Mouse (Mus musculus) layer of hippocampus, adult 18-20 months (tissue): ENCODE measurements around the gene Il12a. TPM values are rescaled to one million over a fixed set of nuclear protein-coding genes. Genes with fewer than 3 reads are reported as not detected.

Experiments
- DNase-seq, 2 experiments: peaks; one replicate each; pipeline ENCODE4 v3.0.0; 2022; ENCODE audit warnings: low spot score in 2 of 2
- long read RNA-seq: library from polyadenylated mRNA; stranded (forward); transcript quantifications from one replicate; pipeline ENCODE4 v2.0.0, GENCODE M21; 2021
- total RNA-seq, 2 experiments: library from RNA; stranded (reverse); gene quantifications; 2 replicates each; pipeline ENCODE4 v1.2.3; 2021

Gene Il12a
- 1 to 10 TPM in 1 of 2 experiments, under 1 TPM in 1; 0.76 to 1.0 TPM for total RNA-seq
- long read RNA-seq, partial matches to known transcripts = 0 of 1 reads
- long read RNA-seq, other reads (novel, unspliced or antisense) = 1 of 1 reads

DNA sequence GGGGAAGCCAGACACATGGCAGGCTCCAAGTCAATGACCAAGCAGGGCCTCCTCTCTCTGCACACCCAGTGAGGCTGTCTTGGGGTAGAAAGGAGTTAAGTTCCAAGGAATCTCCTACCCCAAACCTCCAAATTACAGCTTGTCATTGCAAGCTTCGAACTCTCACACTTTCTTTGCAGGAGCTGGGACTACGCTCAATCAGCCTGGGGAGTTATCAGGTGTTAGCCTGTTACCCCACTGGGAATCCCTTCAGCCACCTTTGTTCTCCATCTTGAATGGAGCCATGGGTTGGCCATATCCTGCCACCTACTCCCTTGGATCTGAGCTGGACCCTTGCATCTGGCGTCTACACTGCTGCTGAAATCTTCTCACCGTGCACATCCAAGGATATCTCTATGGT lies at the start of gene Il12a:
Gene Il12a (plus strand): TSS at position 301 of the 400 bp plus-strand sequence.
- DNase-seq = no peak

DNA sequence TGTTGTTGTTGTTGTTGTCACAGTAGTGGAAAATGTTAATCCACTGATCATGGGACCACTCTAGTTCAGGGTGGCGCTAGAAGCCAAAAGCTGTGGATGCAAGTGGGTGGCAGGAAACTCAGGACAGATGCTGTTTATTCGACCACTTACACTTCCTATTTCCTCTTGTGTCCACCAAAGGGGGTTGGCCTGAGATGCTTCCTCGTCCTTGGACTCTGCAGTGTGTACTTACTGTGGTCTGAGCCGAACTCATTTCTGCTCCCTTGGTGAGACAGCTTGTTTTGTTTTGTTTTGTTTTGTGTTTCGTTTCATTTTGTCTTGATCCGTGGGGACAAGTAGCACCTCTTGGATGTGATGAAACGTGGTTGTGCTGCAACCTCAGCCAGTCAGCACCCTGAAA lies 47.5 kb upstream of the Il12a start:
- DNase-seq = no peak

DNA sequence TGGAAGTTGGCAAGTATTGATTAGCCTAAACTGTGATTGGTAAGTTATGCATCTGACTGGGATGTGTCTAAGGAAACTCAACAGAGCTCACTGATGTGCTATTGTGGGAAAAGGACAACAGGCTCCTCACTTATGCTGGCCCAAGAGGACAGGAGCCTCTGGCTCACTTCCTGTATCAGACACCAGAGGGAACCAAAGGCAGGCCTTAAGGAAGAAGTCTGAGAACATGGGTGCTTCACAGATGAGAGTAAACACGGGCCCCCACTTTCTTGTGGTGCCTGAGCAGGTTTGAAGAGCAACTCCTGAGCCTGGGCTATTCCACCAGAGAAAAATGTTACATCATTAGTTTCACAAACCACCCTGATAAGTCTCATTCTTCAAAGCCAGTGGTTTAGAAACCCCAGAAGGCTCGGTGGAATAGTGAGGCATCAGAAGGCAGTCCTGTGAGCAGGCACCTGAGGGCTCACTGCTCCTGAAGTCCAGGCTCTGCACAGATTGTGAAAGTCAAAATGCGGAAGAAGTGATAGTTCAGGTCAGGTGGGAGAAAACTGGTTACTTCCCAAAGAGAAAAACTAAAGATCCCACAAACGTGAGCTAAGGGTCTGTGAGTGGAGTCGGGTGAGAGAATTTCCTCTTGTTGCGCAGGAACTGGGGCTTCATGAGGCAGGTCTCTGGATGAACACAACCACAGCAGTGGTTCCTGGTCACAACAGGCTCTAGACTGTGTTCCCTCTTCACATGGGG lies 43.9 kb upstream of the Il12a start:
- no peak for DNase-seq

DNA sequence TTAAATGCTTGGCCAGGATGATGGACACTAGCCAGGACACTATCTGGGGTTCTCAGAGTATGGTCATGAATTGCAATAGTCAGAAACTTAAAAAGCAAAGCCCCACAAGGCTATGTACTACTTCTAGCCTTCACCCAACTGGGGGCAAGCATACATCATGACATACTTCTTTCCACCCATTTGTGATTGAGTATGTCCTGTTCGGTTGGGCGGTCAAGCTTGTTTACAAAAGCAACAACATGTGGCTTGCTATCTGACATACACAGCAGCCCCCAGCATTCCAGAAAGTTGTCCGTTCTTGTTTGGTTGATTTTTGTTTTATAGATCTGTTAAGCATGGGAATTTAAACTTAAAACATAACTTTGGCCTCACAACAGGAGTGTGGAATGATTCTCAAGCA lies 43.2 kb upstream of the Il12a start:
- DNase-seq = no peak

DNA sequence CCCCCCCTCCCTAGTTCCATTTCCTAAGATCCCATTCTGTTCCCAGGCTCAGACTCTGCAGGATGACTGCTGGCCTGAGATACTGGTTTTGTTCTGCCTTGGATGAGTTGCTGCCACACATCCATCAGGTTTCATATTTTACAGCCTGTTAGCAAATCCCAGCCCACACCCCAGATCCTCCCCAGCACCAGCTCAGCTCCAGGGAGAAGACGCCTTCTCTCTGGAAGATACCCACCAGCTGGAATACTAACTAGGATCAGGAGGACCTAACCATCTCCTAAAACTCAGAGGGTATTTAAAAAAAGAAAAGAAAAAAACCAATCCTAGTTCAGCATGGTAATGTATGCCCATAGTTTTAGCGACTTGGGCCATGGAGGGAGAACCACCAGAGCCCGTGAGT lies 40.2 kb upstream of the Il12a start:
- peak in 1 of 2 experiments; percentile 36 for DNase-seq

DNA sequence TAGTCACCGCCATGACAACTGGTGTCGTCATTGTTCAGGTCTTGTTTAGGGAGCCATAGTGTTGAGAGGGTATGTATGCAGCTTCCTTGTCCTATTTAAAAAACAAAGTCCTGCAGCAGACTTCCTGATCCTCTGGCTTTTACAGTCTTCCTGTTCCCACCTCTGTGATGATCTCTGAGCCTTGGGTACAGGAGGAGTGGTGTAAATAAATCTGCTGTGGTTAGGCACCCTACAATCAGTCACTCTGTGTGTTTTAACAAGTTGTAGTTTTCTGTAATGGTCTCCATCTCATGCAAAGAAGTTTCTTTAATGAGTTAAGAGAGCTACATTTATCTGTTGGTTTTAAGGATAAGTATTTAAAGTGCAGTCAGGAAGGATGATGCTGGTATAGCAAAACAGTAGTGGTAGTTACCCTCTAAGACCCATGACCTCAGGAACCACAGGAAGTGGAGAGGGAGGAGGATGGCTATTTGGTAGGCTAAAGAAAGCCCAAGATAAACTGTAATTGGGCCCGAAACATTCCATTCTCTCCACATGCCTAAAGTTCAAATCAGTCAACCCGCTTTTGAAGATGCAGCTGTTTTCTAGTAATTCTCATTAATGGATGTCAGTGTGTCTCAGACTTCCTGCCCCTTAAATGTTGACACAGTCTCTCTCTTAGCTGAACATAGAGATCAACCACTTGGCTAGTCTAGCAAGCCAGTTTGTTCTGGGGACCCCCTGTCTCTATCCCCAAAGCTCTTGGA lies 33.7 kb upstream of the Il12a start:
- DNase-seq = no peak

DNA sequence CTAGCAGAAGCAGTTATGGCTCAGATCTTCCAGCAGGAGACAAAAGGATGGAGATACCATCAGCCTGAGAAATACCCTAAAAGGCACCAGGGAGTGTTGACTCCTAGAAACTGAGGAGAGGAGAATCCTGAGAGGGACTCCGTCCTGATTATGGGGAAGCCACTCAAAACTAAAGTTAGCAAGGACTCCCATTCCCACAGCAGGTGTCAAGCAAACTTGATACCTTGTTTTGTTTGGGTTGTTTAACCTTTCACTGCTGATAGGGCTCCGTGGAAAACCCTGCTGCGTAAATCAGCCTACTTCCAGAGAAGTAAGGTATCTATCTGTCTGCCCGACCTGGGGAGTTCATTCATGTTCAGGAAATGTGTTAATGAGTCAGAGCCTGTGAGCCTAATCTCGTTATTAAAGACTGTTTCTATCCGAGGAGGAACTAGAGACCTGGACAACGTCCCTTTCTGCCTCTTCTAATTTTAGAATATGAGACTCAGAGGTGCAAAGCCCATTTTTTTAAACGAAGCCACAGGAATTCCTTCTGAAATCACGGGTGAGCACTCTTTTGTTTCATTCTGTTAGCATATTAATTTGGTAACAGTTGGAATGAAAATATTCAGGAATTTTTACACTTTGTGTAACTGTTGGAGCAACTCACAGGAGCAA lies 32.7 kb upstream of the Il12a start:
- no peak for DNase-seq

DNA sequence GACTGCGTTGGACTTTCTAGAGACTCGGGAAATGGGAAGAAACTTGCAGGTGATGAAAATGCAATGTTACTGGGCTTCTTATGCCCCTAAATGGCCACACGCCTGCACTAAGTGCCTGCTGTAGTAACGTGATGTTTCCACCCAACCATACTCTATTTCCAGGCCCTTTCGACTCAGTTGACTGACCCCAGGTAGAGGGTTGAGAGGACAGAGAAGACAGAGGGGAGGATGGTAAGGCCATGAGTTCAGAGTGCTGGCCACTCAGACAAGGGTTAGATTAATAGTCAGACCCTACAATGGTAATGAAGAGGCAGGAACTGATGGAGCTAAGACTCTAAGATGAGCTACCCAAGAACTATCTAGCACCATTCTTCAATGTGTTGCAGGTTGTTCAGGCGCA lies 30.4 kb upstream of the Il12a start:
- DNase-seq = no peak

DNA sequence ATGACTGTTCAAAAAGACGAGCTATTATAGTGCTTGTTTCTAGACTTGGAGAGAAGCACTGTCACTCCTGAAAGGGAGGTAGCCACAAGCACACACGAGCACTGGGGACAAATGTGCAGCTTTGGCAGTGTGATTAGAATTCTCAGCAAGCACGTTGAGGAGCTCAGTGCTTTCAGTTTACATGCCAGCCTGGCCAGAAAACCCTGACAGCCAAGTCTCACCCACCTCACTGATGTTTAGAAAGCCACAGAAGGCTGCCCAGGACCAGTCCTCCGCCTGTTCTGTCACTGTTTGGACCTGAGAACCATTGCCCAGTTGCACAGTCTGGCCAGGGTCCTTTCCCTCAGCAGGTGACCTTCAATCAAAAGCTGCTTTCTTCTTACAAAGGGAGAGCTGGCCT lies 29.9 kb upstream of the Il12a start:
- DNase-seq = peak in 1 of 2 experiments; percentile 47

DNA sequence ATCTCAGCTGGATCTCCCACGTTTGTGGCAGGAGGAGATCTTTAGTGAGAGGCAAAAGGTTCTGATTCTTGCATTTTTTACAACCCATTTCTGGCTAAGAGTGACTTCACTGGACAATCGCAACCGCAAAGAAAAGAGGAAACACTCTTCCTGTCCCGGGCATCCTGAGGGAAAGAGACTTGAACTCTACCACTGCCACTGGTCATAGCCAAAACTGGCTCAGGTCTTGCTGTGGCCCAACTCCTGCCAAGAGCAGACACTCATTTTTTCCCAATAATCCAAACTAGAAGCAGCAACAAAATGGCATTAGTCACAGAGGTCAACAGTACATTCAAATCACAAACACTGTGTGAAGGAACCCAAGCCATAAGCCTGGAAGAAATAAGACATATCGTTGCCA lies 28.1 kb upstream of the Il12a start:
- DNase-seq = no peak

DNA sequence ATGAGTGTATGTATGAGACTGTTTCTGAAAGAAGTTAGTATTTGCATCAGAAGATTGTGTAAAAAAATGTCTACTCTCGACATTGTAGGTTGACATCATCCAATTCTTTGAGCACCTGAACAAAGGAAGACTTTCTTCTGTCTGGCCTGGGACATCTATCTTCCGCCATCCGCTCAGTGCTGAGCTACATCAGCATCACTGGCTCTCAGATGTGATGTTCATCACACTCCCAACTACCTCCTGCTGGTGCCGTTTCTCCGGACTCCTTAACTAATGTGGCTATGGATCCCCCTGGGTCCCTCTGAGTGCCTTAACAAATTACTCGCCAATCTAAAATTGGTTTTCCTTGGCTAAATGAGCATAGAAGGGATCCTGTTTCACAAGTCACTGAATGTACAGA lies 26.1 kb upstream of the Il12a start:
- DNase-seq = no peak

DNA sequence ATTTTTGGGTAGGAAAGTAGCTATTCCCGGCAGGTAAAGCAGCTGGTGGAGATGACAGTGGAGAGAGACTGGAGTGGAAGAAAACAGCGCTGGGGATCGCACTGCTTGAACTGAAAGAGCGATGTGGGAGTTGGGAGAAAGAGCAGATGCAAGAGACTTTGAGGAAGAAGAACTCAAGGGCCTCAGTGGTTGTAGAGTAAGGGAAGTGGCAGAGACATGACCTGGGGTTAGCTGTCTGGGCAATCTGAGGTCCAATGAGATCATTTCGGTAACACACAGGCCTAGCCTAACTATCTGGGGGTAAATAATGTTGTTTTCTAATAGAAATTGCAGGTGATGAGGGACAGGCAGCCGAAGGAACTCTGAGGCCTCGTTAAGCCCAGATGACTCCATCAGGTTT lies 24.1 kb upstream of the Il12a start:
- no peak for DNase-seq

DNA sequence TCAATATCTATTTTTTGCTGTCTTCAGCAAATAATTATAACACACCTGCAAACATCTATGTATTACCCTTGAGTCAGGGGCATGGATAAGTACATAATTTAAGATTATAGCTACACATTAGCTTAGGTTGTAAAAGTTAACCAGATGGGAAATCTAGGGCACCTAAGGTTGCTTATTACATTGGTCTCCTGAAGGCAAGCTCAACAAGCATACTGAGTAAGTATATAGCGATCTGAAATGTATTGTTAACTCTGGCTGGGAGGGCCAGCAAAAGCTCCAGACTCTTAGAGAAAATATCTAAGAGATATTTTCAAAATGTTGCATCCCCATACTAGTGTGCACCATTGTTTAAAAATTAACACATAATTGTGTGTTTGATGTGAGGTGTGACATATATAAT lies 22.6 kb upstream of the Il12a start:
- no peak for DNase-seq

DNA sequence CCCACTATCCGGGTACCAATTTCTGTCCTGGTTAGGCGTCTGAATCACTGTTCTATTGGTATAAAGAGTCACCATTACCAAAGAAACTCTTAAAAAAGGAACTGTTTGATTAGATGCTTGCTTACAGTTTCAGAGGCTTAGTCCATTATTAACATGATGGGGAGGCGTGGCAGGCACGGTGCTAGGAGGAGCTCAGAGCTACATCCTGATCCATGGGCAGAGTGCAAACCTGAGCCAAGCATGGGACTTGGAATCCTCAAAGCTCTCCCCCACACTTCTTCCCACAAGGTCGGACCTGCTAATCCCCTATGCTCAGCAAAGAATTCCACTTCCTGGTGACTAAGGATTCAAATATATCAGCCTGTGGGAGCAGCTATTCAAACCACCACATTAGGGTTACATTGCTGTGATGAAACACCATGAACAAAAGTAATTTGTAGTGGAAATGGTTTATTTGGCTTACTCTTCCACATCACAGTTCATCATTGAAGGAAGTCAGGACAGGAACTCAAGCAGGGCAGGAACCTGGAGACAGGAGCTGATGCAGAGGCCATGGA lies 20.9 kb upstream of the Il12a start:
- DNase-seq = no peak

DNA sequence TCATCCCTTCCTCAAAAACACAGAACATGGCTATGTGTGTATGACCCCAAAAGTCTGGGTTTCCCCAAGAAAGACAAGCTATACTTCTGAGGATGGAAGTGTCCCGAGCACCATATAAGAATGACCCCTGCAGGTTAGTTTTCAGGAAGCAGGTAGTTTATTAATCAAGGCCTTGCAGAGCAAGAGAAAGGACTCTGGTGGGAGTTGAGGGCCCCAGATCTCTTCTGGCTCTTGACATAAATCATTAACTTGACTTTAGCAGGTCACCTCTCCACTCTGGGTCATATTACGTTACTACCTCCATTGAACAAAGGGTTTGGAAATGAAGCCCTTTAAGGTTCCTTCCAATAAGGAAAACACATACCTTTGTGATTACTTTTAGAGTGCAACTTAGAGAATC lies 15.7 kb upstream of the Il12a start:
- no peak for DNase-seq

DNA sequence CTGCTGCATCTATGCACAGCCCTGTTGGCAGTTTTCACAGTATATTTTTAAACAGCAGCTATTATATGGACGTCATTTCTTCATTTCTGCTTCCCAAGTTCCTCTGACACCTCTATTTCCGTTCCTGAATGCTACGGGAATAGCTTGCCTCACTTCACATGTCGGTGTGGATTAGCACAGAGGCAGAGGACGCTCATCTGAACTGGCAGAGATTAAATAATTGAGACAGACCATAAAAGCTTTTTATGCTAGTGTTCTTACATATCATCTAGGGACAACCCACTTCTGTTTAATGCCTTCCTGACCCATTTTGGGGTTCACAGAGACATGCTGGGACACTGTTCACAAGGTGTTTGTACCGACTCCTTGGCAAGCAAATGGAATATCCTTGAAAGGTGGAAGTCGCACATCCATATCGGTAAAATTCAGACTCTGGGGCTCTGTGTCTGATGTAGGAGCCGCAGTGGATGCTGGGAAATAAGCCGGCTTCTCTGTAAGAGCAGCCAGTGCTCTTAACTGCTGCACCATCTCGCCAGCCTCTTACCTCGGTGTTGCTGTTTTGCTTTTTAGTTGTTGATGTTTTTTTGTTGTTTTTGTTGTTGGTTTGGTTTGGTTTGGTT lies 15.1 kb upstream of the Il12a start:
- no peak for DNase-seq

DNA sequence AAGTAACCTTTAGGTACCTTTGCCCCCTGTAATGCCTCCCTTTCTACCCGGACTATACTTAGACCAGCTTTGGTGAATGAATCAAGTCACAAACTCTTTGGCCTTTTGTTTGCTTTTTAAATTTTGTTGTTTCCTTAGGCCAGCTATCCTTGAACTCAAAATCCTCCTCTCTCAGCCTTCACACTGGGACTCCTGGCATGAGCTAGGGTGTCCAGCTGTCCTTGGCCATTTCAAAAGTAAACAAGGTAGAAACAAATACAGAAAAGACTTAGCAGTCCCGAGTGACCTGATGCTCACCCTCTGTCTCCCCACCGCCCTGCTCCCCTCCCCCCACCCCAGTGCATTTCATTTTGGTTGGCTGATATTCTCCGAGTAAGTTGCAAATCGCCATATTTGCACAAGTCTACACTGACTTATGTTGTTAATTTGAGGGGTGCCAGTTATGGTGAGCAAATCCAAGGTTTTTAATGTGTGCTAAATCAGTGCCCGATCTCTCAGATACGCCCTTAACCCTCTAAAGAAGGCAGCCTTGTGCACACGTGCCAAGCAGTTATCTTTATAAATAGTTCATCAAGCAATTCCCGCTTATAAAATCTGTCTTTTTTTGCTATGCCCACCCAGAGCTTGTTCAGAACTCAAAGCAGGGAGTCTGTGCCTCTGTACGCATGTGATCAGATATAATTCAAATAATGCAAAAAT lies 14.3 kb upstream of the Il12a start:
- no peak for DNase-seq

DNA sequence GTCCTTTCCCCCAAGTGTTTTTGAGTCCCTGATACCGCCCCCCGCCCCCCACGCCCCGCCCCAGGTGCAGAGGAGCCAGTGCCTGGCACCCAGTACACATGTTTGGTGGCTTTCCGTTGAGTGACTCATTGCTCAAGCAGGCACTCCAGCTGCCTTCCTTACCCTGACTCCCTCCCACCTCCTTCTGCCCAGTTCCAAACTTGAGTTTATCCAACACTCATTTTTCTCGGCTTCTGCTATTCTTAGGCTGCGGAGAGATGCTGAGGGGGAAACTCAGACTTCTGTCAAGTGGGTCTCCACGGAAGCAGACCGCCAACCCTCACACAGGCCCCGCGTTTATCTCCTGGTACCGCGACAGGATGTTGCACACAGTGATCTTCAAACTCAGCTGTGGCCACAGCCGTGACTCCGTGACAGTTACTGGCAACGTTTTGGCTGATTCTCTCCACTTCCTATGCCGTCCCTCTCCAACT lies 13.6 kb upstream of the Il12a start:
- peak; percentile 68 to 83 for DNase-seq

DNA sequence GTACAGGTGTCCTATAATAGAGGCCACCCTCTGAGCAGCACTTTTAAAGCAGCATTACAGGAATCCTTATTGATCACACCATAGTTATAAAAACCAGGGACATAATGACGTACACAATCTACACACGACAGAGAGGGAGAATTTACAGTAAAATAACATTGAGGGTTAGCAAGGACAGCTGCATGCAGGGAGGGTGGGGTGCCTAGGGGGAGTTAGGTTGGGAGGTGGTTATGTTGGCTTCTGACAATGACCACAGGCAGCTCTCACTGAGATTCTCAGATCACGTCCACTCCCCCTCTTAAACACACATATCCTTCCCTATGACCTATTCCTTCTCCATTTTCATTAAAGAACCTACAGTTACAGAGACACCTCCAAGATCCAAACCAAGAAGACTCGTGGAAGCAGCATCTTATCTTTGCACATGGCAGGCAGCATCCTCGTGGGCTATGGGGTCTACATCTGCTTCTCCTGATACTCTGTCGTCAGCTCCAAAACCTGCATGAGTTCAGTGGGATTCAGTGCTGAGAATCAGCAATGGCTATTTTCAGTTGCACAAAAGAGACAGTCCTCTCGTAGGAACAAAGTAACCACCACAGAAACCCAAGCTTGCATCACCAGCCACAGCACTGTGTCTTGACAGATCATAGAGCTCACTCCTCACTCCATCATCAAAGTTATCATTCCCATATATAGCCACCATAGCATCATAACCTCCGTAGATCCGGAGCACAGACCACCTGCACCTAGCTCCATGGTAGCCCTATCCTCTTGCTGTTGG lies 11.4 kb upstream of the Il12a start:
- no peak for DNase-seq

DNA sequence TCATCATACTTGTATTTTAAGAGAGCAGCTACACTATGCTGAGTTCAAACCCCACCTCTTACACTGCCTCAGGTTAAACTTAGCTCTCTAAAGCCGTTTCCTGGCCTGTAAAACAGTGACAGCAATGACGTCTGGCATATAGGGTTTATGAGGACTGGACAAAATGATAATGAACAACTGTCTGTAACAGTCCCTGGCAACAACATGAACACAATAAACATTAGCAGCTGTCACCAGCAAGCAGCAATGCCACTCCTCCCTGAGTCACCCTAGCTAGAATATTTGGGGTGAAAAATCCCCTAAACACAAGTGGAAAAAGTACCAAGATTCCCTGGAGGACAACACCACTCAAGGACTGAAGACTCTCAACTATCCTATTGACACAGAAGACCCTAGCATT lies 6.9 kb upstream of the Il12a start:
- no peak for DNase-seq
